Mouse (Mus musculus) layer of hippocampus, postnatal 10 days (tissue): ENCODE measurements around the gene 4930402H24Rik. TPM values are rescaled to one million over a fixed set of nuclear protein-coding genes. Genes with fewer than 3 reads are reported as not detected.

ENCODE experiments used
- DNase-seq, 2 experiments: peaks; one replicate each; pipeline ENCODE4 v3.0.0; 2021; ENCODE audit warnings: low spot score in 2 of 2
- long read RNA-seq: library from polyadenylated mRNA; stranded (forward); transcript quantifications from one replicate; pipeline ENCODE4 v2.0.0, GENCODE M21; 2023
- total RNA-seq, 2 experiments: library from RNA; stranded (reverse); gene quantifications; 2 replicates each; pipeline ENCODE4 v1.2.3; 2021

Gene 4930402H24Rik
- 10 to 100 TPM; 79.8 to 94.0 TPM for total RNA-seq
- long read RNA-seq, full-length matches to known transcripts = 8 of 43 reads
- long read RNA-seq, partial matches to known transcripts = 6 of 43 reads
- long read RNA-seq, other reads (novel, unspliced or antisense) = 29 of 43 reads

DNA sequence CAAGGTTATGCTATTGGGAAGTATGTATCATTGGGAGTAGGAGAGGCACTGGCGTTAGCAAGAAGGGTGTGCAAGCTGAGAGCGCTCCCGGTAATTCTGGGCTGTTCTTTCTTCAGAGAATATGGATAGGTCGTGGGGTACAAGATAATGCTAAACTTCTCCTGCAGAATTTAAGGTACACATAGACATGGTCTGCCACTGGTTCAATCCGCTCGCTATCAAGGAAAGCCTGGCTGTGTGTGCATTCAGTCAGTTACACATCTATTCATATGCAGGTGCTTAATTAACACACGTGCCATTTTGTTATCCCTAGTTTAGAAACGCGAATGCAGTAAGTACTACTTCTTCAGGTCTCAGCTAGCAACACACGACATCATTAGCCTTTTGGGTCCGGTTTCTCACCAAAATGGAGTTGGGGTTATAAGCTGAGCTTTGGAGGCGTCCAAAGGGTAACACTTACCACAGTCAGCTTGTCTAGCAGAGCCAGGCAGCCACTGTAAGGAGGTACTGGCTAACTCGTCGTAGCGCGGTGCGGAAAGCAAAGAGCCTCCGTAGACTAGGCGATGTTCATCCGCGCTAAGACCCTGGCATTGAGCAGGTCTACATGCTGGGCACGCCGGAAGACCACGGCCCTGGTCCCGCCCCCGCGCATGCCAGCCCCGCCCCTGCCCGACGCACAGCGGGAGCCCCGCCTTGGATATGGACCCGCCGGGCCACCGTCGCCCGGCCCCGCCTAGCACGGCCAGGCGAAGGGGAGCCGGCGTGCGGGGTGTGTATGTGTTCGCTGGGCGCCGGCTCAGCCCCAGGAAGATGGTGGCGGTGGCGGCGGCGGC, at the start of gene 4930402H24Rik, which contains the start of gene Atrn:
TSS of gene 4930402H24Rik (minus strand) at position 656 of the 833 bp plus-strand sequence.
TSS of gene Atrn (plus strand) at position 745 of the 833 bp plus-strand sequence.
- DNase-seq = peak; percentile 87 to 93

DNA sequence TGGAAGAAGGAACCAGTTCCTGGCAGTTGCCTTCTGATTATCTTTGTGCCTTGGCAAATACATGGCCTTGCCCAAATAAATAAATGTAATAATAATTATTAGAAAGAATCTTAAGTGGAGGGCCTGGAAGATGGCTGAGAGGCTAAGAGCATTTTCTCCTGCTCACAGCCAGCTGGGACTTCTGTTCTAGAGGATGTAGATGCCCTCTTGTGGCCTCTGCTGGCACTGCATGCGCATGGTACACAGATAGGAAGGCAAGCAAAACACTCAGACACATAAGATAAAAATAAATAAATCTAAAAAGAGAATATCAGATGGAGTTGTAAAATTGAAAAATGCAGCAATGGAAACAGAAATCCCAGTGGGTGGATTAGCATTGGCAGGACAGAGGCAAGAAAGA, 44.3 kb upstream of the 4930402H24Rik start:
- DNase-seq = peak; percentile 94 to 95

DNA sequence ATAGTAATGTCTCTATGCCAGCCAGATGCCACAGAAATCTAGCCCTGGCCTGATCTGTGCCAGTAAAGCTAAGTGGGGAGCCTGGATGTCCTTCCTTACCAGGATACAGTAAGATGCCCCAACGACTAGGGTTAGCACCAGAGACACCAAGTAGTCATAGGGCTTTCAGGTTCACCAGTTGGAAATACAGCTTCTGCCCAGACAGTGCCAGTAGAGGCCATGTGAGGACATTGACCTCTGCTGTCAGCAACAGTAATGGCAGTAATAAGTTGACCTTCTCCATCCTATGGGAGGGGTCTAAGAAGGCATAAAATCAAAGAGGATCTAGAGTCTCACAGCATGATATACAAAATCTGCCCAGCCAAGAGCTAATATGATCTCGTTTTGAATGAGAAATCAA, 43.6 kb upstream of the 4930402H24Rik start:
- no peak for DNase-seq

DNA sequence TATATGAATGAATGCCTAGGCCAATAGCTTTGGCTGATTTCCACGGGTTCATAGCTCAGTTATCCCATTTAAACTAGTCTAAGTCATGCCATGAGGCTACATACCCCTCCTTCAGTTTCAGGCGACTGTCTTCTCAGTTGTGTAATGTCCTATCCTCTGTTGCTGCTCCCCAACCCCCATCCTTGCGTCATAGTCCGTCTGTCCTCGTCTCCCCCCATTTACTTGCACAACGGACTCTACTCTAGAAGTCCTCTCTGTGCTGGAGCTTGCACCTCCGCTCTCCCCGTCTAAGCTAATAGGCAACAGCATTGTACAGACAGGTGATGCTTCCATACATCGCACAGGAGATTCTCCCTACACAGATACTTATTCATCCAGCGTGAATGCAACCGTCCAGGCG, 26.7 kb upstream of the 4930402H24Rik start:
- DNase-seq = no peak

DNA sequence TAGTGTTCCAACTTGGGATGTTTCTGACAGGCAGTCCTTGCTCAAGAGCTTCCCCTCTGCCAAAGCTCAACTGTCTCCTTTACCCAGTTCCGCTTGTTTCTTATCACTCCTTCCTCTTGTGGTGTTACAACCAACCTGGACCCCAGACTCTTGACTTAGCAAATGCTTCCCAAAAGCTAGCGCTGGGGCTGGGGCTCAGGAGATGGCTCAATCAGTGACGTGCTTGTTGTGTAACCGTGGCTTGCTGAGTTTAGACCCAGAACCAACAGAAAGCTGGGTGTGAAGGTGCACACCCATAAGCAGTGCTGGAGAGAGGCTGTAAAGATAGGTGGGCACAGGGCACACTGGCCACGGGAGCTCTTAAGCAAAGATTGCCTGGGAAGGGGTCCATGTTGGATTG, 23.8 kb upstream of the 4930402H24Rik start:
- DNase-seq = no peak

- DNase-seq = no peak
Observed at GRCm38 (mm10) chr2:130928530-130928929, 22.3 kb upstream of the 4930402H24Rik start.

GRCm38 (mm10) chr2:130928031-130928430, 21.8 kb upstream of the 4930402H24Rik start:
- no peak for DNase-seq

DNA sequence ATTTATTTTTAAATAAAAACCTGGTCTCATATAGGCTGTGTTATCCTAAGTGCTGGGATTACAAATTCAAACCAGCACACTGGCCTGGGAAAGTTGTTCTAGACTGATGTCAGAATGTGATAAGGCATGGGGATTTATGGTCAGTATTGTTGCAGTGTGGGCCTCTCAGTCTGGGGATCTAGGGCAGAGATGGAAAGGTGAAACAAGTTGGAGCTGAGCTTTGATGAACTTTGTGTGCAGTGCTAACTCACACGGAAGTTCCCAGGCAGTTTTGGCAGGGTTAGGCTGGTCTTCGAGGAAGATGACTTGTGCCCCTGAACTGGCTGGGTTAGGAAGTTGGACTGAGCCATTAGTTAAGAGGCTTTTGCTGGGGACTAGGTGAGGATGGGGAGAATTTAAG, 18.7 kb upstream of the 4930402H24Rik start:
- no peak for DNase-seq

DNA sequence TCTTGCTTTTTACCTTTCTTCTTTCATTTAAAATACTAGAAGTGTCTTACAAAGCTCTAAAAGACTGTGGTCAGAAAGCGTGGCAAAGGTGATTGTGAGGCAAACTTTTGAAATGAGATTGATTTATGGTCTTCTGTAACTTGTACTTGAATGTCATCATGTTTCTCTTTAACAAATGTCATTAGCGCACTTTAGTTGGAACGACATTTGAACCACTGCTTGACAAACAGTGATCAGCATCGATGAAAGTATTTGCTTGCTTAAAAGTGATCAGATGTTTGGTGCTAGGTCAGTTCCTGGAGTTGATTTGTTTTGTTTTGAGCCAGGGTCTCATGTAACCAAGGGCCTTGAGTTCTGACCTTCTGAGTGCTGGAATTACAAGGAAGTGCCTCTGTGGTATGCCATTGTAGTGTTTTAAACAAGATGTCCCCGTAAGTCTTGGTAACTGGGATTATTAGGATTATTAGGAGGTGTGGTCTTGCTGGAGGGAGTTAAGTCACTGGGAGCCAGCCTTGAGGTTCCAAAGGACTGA, 12.9 kb upstream of the 4930402H24Rik start:
- no peak for DNase-seq

- no peak for DNase-seq
Observed at GRCm38 (mm10) chr2:130917686-130918085, 11.5 kb upstream of the 4930402H24Rik start.

GRCm38 (mm10) chr2:130916521-130917147, 10.4 kb upstream of the 4930402H24Rik start:
- no peak for DNase-seq

GRCm38 (mm10) chr2:130914873-130915272, 8.7 kb upstream of the 4930402H24Rik start:
- no peak for DNase-seq

GRCm38 (mm10) chr2:130911691-130912090, 5.5 kb upstream of the 4930402H24Rik start:
- DNase-seq = no peak

DNA sequence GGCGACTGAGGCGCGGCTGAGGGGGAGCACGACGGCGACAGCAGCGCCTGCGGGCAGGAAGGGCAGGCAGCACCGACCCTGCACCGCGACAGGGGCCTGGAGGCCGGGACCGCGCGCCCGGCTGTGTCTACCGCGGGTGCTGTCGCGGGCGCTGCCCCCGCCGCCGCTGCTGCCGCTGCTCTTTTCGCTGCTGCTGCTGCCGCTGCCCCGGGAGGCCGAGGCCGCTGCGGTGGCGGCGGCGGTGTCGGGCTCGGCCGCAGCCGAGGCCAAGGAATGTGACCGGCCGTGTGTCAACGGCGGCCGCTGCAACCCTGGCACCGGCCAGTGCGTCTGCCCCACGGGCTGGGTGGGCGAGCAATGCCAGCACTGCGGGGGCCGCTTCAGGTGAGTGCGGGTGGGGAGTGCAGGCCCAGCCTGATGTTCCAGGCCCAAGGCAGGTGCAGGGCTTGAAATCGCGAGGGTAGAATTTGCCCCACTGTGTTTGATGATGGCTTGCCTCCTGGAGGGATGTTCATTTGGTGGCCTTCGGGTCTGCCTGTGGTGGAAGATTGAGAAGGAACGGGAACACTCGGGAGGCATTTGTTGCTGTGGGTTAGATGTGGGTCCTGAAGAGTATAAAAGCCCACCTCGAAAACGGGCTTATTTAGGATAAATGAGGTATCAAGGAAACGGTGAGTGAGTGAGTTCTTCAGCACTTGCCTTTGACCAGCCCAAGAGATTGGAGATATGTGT, 544 bp upstream of the 4930402H24Rik start:
- DNase-seq = no peak

DNA sequence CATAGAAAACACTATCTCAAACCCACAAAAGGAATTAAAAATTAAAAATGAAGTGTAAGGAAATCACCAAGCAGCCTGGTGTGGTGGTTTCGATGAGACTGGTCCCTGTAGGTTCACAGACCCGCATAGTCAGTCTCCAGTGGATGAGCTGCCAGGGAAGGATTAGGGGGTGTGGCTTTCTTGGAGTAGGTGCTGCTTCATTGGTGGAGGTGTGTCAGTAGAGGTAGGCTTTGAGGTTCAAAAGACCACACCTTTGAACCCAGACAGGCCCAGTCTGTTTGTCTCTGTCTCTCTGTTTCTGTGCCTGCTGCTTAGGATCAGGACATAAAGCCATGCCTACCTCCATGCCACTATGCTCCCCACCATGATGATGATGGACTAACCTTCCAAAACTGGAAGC, 7.4 kb downstream of the 4930402H24Rik start:
- DNase-seq = no peak

- DNase-seq = no peak
Observed at GRCm38 (mm10) chr2:130897856-130898255, 8.3 kb downstream of the 4930402H24Rik start.

DNA sequence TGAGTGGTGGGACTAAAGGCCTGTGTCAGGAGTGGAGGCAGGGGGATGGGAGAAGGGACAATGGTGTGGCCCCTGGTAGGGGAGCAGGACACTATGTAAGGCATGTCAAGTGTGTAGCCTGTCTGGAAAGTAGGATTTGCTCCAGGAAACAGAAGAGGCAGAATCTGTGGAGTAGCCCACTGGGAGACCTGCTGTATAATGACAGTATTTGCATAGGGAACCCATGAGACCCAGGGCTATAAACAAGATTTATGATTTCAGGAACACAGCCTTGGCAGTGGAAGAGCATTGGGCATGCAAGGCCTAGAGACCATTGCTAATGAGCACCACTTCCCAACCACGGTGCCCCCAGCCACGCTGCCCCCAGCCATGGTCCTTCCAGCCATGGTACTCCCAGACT, 9.3 kb downstream of the 4930402H24Rik start:
- DNase-seq = no peak

DNA sequence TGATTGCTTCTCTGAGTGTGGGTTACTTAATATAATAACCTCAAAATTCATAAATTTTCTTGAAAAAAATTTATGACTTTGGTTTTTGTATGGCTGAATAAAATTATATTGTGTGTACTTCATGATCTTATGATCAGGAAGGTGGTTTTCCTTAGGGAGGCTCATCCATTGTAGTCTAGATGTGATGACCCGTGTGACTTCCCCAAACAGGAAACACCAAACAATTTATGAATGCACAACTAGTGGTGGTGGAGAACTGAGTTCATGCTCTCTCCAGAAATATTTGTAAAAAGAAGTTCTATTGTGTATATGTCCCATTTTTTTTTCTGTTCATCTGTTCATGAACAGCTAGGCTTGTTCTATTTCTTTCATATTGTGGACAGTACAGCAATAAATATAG, 18.8 kb downstream of the 4930402H24Rik start:
- no peak for DNase-seq

GRCm38 (mm10) chr2:130886983-130887382, 19.2 kb downstream of the 4930402H24Rik start:
- DNase-seq = no peak

DNA sequence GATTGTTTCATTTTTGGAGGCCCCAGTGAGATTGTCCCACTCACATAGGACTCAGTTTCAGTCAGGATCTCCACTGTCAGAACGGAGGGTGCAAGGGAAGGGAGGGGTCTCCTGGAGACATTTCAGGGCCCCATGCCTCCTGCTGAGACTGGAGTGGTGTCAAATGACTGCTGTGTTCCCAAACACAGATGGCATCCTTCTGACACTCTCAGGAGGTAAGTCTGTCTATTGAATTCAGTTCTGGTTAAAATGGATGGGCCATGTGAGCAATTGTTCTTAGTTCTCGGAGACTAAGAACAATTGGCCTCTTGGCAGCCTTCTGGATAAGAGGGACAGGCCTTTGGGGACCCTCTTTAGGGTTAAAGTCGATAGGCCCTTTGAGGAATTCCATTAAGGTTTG, 28.8 kb downstream of the 4930402H24Rik start:
- peak; percentile 14 to 18 for DNase-seq

- DNase-seq = no peak
Observed at GRCm38 (mm10) chr2:130870916-130871315, 35.3 kb downstream of the 4930402H24Rik start.
